Mouse (Mus musculus): ENCODE measurements around the gene Stmn1.

Gene Stmn1

GRCm38 (mm10) chr4:134468215-134468575, at the start of gene Stmn1:
Gene Stmn1, plus strand, starts transcription at chr4:134468320.
- peak; percentile 92 for DNase-seq (ENCODE audit: low read depth, low spot score)

GRCm38 (mm10) chr4:134421971-134422370, 46.1 kb upstream of the Stmn1 start:
- DNase-seq (ENCODE audit: low read depth, low spot score), result no peak

GRCm38 (mm10) chr4:134423949-134424348, 44.2 kb upstream of the Stmn1 start:
- no peak for DNase-seq (ENCODE audit: low read depth, low spot score)

GRCm38 (mm10) chr4:134425088-134425487, 43.0 kb upstream of the Stmn1 start:
- no peak for DNase-seq (ENCODE audit: low read depth, low spot score)

- DNase-seq (ENCODE audit: low read depth, low spot score), result no peak
Observed at GRCm38 (mm10) chr4:134430381-134431004, 37.6 kb upstream of the Stmn1 start.

- no peak for DNase-seq (ENCODE audit: low read depth, low spot score)
Observed at GRCm38 (mm10) chr4:134432686-134433360, 35.3 kb upstream of the Stmn1 start.

GRCm38 (mm10) chr4:134436185-134436584, 31.9 kb upstream of the Stmn1 start:
- DNase-seq (ENCODE audit: low read depth, low spot score), result no peak

GRCm38 (mm10) chr4:134436659-134437058, 31.5 kb upstream of the Stmn1 start:
- peak; percentile 37 for DNase-seq (ENCODE audit: low read depth, low spot score)

GRCm38 (mm10) chr4:134439119-134439518, 29.0 kb upstream of the Stmn1 start:
- DNase-seq (ENCODE audit: low read depth, low spot score), result no peak

GRCm38 (mm10) chr4:134439919-134440318, 28.2 kb upstream of the Stmn1 start:
- DNase-seq (ENCODE audit: low read depth, low spot score), result no peak

- DNase-seq (ENCODE audit: low read depth, low spot score), result no peak
Observed at GRCm38 (mm10) chr4:134442216-134442615, 25.9 kb upstream of the Stmn1 start.

GRCm38 (mm10) chr4:134443589-134443988, 24.5 kb upstream of the Stmn1 start:
- no peak for DNase-seq (ENCODE audit: low read depth, low spot score)

- no peak for DNase-seq (ENCODE audit: low read depth, low spot score)
Observed at GRCm38 (mm10) chr4:134444949-134445348, 23.2 kb upstream of the Stmn1 start.

GRCm38 (mm10) chr4:134445489-134445888, 22.6 kb upstream of the Stmn1 start:
- DNase-seq (ENCODE audit: low read depth, low spot score), result no peak

- DNase-seq (ENCODE audit: low read depth, low spot score), result no peak
Observed at GRCm38 (mm10) chr4:134447966-134448365, 20.2 kb upstream of the Stmn1 start.

- no peak for DNase-seq (ENCODE audit: low read depth, low spot score)
Observed at GRCm38 (mm10) chr4:134449595-134450391, 18.3 kb upstream of the Stmn1 start.

- DNase-seq (ENCODE audit: low read depth, low spot score), result no peak
Observed at GRCm38 (mm10) chr4:134450392-134451195, 17.5 kb upstream of the Stmn1 start.

GRCm38 (mm10) chr4:134451484-134451883, 16.6 kb upstream of the Stmn1 start:
- no peak for DNase-seq (ENCODE audit: low read depth, low spot score)

- no peak for DNase-seq (ENCODE audit: low read depth, low spot score)
Observed at GRCm38 (mm10) chr4:134453619-134454400, 14.3 kb upstream of the Stmn1 start.

- no peak for DNase-seq (ENCODE audit: low read depth, low spot score)
Observed at GRCm38 (mm10) chr4:134455310-134455709, 12.8 kb upstream of the Stmn1 start.

All from CD4-positive helper T cell, adult 2 months (primary cell).